Mouse (Mus musculus) hindbrain, embryonic 11.5 days (tissue): ENCODE results near the gene Ndel1. TPM values are rescaled to one million over a fixed set of nuclear protein-coding genes. Genes with fewer than 3 reads are reported as not detected.

ENCODE experiments used
- ATAC-seq: fragments of 200-750 bp; cut with Nextera tagmentation; 2 replicates; pipeline ENCODE4 v1.8.0; 2017; ENCODE audit warnings: mild to moderate bottlenecking, moderate TSS enrichment, moderate library complexity; ENCODE audit not compliant: low FRiP score
- DNase-seq: peaks from one replicate; pipeline ENCODE4 v3.0.0-alpha.2; 2015; ENCODE audit warnings: low spot score
- H3K27ac ChIP-seq: fragments of 300-500 bp; sonication (generic); 2 replicates; pipeline ENCODE4 v1.5.1; 2014; ENCODE audit warnings: mild to moderate bottlenecking, low read depth, low read length
- H3K27me3 ChIP-seq: fragments of 300-500 bp; sonication (generic); 2 replicates; pipeline ENCODE4 v1.6.1; 2014; ENCODE audit warnings: mild to moderate bottlenecking, low read length, moderate library complexity, mixed read lengths; ENCODE audit not compliant: control insufficient read depth, insufficient read depth
- H3K36me3 ChIP-seq: fragments of 300-500 bp; sonication (generic); 2 replicates; pipeline ENCODE4 v1.6.1; 2014; ENCODE audit warnings: mild to moderate bottlenecking, low read length, moderate library complexity, mixed read lengths; ENCODE audit not compliant: control insufficient read depth, insufficient read depth
- H3K4me1 ChIP-seq: fragments of 300-500 bp; sonication (generic); replicated peaks from 2 replicates; pipeline ENCODE4 v1.6.1; 2014; ENCODE audit warnings: low read length, mixed read lengths; ENCODE audit not compliant: control insufficient read depth, insufficient read depth
- H3K4me2 ChIP-seq: fragments of 300-500 bp; sonication (generic); replicated peaks from 2 replicates; pipeline ENCODE4 v1.6.1; 2014; ENCODE audit warnings: mild to moderate bottlenecking, low read depth, low read length
- H3K4me3 ChIP-seq: fragments of 300-500 bp; sonication (generic); 2 replicates; pipeline ENCODE4 v1.5.1; 2014; ENCODE audit warnings: low read depth, low read length
- H3K9ac ChIP-seq: fragments of 300-500 bp; sonication (generic); 2 replicates; pipeline ENCODE4 v1.6.1; 2014; ENCODE audit warnings: low read depth, low read length
- H3K9me3 ChIP-seq: fragments of 300-500 bp; sonication (generic); 2 replicates; pipeline ENCODE4 v1.6.1; 2016; ENCODE audit warnings: low read length; ENCODE audit not compliant: control insufficient read depth
- WGBS: fragments of 180-500 bp; shearing (Covaris S2); extraction: QIAGEN DNeasy Blood & Tissue Kit; methylation state at CpG from one replicate; pipeline ENCODE4 v1.1.7; 2014; 5-methylcytosine and 5-hydroxymethylcytosine counted together
- polyA plus RNA-seq: library from polyadenylated mRNA; unstranded; fragments of >200 nt; fragmentation: Nextera tagmentation; extraction: Ambion mirVana; gene quantifications from 2 replicates; pipeline ENCODE4 v1.2.1, GENCODE M21; 2014

The Ndel1 gene
- polyA plus RNA-seq, 1 experiment from 2014 or later = 53.3 TPM

DNA sequence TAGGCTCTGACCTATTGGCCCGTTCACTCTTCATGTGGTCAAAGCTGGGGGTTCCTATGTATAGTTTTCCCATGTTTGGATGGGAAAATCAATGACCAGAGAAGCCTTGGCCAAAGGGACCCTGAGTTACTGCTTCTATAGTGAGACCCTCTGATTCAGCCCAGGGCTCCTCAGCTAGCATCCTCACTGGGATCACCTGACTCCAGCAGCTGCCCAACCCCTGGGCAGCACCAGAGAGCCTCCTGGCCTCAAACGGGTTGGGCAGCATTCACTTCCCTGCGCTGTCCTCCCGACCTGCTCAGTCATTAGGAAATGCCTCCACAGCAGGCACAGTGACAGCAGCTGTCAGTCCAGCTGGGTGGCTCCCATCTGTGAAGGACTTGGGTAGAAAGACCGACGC is 16.6 kb upstream of the Ndel1 start, which contains the start of gene Rnf222:
TSS of gene Rnf222 (plus strand) at position 301 of the 400 bp plus-strand sequence.
- no peak within 1 kb of the TSS for H3K4me3 ChIP-seq
- 34% methylated on average over 6 of the region's 6 CpGs for WGBS
- H3K9ac ChIP-seq = no peak within 1 kb of the TSS
- no peaks in the 10 kb centered on the region for H3K9me3 ChIP-seq
- no peaks in the 10 kb centered on the region for H3K4me1 ChIP-seq
- no peaks in the 10 kb centered on the region for H3K27me3 ChIP-seq
- DNase-seq (no peak), ATAC-seq (no peak)
- H3K27ac ChIP-seq = no peak within 1 kb of the TSS
- no peak within 1 kb of the TSS for H3K4me2 ChIP-seq
- H3K36me3 ChIP-seq = no peaks in the 10 kb centered on the region

DNA sequence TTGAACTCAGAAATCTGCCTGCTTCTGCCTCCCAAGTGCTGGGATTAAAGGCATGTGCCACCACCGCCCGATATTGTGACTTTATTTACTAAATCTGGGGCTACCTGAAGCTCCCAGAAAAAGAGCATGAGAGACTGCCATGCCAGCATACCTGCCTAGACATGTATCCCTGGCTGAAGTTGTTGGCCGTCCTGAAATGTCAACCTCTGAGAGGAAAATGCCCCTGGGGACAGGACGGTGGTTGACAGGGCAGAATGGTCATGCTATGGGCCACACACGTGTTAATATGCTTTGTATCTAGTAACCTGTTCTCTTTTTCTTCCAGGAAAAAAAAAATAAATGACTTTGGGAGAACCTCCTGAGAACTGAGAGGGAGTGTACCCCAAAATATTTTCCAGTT is 14.4 kb upstream of the Ndel1 start:
- no peak for DNase-seq
- no peak overlapping the region for H3K4me3 ChIP-seq
- H3K9me3 ChIP-seq = no peaks in the 10 kb centered on the region
- H3K27me3 ChIP-seq = no peaks in the 10 kb centered on the region
- no peaks in the 10 kb centered on the region for H3K4me1 ChIP-seq
- no peak overlapping the region for H3K27ac ChIP-seq
- 81% methylated on average over 5 of the region's 5 CpGs for WGBS
- H3K4me2 ChIP-seq = no peak overlapping the region
- H3K36me3 ChIP-seq = no peaks in the 10 kb centered on the region
- H3K9ac ChIP-seq = no peak overlapping the region
- no peak for ATAC-seq

DNA sequence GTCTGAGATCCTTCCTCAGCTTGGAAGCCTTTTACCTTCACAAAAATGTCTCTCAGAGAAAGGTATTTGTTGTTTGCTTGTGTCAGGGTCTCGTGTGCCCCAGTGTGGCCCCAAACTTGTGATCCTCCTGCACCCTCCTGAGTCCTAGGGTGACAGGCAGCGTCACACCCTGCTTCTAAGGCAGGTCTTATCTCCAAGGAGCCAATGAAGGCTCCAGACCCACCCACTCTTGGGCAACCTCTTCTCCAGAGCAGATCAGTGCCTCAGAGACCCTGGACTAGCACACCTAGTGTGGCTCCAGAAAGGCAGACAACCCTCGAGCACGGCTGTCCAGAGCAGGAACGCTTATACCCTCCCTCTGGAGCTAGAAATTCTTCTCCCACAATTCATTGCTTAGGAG is 12.7 kb upstream of the Ndel1 start:
- H3K36me3 ChIP-seq = no peaks in the 10 kb centered on the region
- no peak overlapping the region for H3K4me2 ChIP-seq
- H3K27me3 ChIP-seq = no peaks in the 10 kb centered on the region
- ATAC-seq = no peak
- no peak overlapping the region for H3K9ac ChIP-seq
- no peak for DNase-seq
- 79% methylated on average over 5 of the region's 5 CpGs for WGBS
- H3K4me3 ChIP-seq = no peak overlapping the region
- no peak overlapping the region for H3K27ac ChIP-seq
- no peaks in the 10 kb centered on the region for H3K9me3 ChIP-seq
- no peaks in the 10 kb centered on the region for H3K4me1 ChIP-seq

DNA sequence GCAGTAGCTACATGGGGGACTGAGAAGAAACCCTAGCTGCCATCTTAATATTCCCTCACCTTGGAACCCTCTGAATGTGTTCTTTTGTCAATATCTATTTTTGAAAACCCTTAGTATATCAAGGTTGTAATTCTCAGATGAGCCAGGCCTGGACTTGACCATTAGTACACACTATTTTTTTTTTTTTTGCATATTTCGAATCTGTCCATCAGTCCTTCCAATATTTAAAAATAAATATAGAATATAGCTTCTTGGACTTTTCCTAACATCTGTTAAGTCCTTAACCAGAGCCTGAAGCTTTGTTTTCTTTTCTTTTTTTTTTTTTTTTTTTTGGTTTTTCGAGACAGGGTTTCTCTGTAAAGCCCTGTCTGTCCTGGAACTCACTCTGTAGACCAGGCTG is 12.2 kb upstream of the Ndel1 start:
- H3K36me3 ChIP-seq = no peaks in the 10 kb centered on the region
- DNase-seq = no peak
- H3K4me2 ChIP-seq = no peak overlapping the region
- H3K9me3 ChIP-seq = no peaks in the 10 kb centered on the region
- no peak overlapping the region for H3K4me3 ChIP-seq
- no peak overlapping the region for H3K27ac ChIP-seq
- no peak overlapping the region for H3K9ac ChIP-seq
- WGBS = 65% methylated on average over 2 of the region's 2 CpGs
- H3K4me1 ChIP-seq = no peaks in the 10 kb centered on the region
- ATAC-seq = no peak
- no peaks in the 10 kb centered on the region for H3K27me3 ChIP-seq

DNA sequence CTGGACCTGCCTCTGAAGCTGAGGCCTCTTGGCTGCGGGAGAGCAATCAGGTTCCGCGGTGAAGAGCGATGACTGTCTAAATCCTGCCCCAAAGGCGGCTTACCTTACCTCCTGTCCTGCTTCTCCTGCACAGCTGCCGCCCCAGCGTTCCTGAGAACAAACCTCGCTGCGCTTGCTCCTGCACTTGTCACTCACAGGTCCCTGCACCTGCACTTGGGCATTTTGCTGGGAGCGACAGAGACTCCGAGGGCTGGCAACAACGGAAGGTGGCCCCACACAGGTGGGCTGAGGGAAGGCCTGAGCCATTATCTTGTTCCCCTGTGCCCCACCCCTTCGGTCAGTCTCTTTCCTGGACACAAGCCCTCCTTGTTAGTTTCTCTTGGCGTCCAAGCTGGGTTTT is 10.4 kb upstream of the Ndel1 start:
- WGBS = 27% methylated on average over 14 of the region's 14 CpGs
- ATAC-seq = no peak
- H3K36me3 ChIP-seq = no peaks in the 10 kb centered on the region

DNA sequence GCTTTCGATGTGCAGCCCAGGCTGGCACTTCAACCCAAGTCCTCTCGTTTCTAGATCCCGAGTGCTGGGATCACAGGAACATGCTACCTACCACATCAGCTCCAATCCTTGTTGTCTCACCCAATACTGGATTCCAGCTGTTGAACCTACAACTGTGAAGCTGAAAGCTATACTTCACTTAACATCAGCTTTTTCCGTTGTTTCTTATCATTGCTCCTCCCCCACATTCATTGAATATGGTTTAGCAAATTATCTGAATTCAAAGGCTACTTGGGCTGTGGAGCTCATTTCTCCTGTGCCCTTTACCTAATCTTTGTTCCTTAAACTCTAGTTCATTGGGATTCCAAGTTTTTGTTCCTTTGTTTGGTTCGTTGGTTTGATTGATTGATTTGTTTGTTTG is 7.2 kb upstream of the Ndel1 start:
- no peak overlapping the region for H3K9ac ChIP-seq
- H3K9me3 ChIP-seq = no peaks in the 10 kb centered on the region
- WGBS = 90% methylated on average over 5 of the region's 5 CpGs
- no peaks in the 10 kb centered on the region for H3K4me1 ChIP-seq
- no peaks in the 10 kb centered on the region for H3K36me3 ChIP-seq
- H3K4me2 ChIP-seq = no peak overlapping the region
- H3K4me3 ChIP-seq = no peak overlapping the region
- no peaks in the 10 kb centered on the region for H3K27me3 ChIP-seq
- DNase-seq = no peak
- no peak overlapping the region for H3K27ac ChIP-seq
- ATAC-seq = no peak

More for the DNA sequence above, 10.4 kb upstream of the Ndel1 start:
- Histone ChIP-seq H3K4me1 (no peaks in the 10 kb centered on the region), H3K27me3 (no peaks in the 10 kb centered on the region), H3K4me3 (no peak overlapping the region), H3K4me2 (no peak overlapping the region), H3K9me3 (no peaks in the 10 kb centered on the region), H3K9ac (no peak overlapping the region), H3K27ac (no peak overlapping the region)
- no peak for DNase-seq

DNA sequence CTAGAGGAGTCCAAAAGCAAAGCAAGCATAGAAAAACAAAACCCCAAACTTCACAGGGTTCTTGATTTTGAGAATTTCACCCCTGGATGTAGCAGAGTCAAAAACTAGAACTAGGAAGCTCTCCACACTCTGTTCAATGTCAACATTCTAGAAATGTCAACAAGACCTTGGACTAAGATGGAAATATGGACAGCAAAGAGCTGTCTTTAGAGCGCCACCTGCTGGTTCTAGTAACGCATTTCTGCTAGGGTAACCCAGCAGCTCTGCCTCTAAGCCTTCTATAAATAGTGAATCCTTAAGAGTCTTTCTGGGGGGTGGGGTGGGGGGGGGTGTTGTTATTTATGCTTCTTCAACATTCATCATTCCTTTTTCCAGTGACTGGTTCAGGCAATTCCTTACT is 3.2 kb upstream of the Ndel1 start:
- Histone ChIP-seq H3K9me3 (no peaks in the 10 kb centered on the region), H3K4me1 (no peaks in the 10 kb centered on the region), H3K9ac (no peak overlapping the region), H3K27ac (no peak overlapping the region), H3K27me3 (no peaks in the 10 kb centered on the region), H3K36me3 (no peaks in the 10 kb centered on the region), H3K4me2 (no peak overlapping the region), H3K4me3 (no peak overlapping the region)
- WGBS = 0% methylated on average over 2 of the region's 2 CpGs
- peak; percentile 83 for DNase-seq
- ATAC-seq = no peak

DNA sequence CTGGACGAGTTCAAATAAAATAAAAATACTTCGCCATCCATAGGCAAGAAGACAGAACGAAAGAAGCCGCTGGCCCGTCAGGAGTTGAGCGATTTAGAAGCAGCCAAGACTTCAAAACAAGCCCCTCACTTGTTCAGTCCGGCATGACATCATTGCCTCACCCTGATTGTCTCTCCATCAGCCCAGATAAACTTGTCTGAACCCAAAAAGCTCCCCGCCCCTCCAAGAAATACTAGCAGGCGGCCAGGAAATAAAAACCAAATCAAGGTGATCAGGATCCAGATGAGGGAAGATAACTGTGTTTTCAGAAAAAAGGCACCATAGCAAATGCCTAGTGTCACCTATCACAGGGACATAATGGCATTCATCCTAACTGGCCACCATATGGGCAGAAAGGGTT is 381 bp downstream of the Ndel1 start:
- H3K4me2 ChIP-seq = no peak overlapping the region
- H3K9me3 ChIP-seq = no peaks in the 10 kb centered on the region
- no peaks in the 10 kb centered on the region for H3K36me3 ChIP-seq
- ATAC-seq (no peak), DNase-seq (no peak)
- H3K9ac ChIP-seq = no peak overlapping the region
- H3K4me1 ChIP-seq = no peaks in the 10 kb centered on the region
- WGBS = 90% methylated on average over 9 of the region's 9 CpGs
- no peak overlapping the region for H3K4me3 ChIP-seq
- H3K27ac ChIP-seq = no peak overlapping the region
- no peaks in the 10 kb centered on the region for H3K27me3 ChIP-seq

DNA sequence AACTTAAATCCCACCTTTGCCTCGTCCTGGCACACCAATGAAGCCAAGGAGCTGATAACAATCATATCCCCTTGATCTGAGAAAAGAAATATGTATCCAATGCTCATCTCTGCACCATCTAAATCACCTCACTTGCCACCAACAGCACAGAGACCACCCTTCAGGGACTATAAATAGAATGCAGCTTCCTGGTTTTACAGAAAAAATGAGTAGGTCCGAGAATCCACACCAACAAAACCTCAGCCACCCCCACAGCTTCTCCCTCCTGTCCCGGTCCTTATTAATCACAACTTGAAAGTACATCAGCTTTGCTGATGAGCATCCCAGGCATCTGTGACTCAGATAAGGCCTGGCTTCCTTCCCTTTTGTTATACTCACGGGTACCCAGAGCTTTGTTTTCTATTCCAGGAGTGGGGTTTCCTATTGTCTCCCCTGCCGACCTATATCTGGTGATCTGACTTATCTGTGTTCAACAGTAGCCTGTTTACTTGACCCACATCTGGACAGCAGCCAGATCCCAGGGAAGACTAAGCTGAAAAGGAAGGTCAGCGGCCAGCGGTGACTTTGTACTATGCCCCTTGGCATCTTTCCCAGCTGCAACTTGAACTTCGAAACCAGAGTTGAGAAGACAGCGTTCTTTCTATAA is 7.0 kb downstream of the Ndel1 start:
- no peak for DNase-seq
- H3K9me3 ChIP-seq = no peaks in the 10 kb centered on the region
- no peaks in the 10 kb centered on the region for H3K27me3 ChIP-seq
- no peak overlapping the region for H3K9ac ChIP-seq
- H3K4me1 ChIP-seq = no peaks in the 10 kb centered on the region
- 67% methylated on average over 9 of the region's 9 CpGs for WGBS
- ATAC-seq = no peak
- H3K36me3 ChIP-seq = no peaks in the 10 kb centered on the region
- H3K4me3 ChIP-seq = no peak overlapping the region
- no peak overlapping the region for H3K4me2 ChIP-seq
- H3K27ac ChIP-seq = no peak overlapping the region
